Mouse (Mus musculus): ENCODE results near the gene Trappc11. TPM values are rescaled to one million over a fixed set of nuclear protein-coding genes. Genes with fewer than 3 reads are reported as not detected.
"Not testable (repeated sequence)": the region's sequence is repeated elsewhere in the genome, so short reads cannot be mapped to it uniquely, and the experiment has no call there.

The Trappc11 gene
- polyA plus RNA-seq, 1 experiment from 2014 or later: 32.2 TPM

DNA sequence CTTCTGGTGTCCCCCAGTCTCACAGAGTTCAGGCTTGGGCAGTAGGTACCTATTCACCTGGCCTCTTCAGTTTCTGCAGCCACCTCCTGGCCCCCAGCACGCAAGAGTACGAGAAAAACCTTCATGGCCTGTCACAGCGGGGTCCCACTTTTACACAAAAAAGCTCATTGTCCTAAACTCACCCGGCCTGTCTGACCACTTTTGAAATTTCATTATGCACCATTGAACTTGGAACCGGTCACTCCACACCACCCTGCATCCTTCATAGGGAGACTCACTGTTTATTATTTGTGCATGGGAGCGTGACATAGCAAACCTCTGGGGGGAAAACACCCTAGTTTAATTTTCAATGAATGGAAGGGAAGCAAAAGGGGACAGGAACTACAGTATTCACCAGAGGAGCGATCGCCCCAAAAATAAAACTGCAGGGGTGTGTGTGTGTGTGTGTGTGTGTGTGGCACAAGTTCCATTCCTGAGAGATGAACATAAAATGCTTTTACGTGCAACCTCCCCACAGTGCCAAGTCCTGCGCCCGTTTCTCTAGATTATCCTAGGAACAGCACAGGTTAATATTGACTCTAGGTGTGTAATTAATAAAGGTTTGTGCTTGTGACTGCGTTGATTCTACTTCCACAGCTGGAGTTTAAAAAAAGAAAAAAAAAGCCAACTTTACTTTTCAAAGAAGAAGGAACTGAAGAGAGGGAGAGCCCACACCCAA, 50.8 kb downstream of the Trappc11 start:
- Histone ChIP-seq H3K4me1 (no peaks in the 10 kb centered on the region), H3K4me3 (no peak overlapping the region), H3K9ac (no peak overlapping the region), H3K4me2 (no peak overlapping the region), H3K9me3 (peaks cover 4% of the 10 kb centered on the region; the same call in 1 of the 2 replicates), H3K27ac (no peak overlapping the region), H3K36me3 (peaks cover 5% of the 10 kb centered on the region), H3K27me3 (no peaks in the 10 kb centered on the region)
- ATAC-seq (ENCODE audit: insufficient number of reproducible peaks, insufficient read depth, low FRiP score, low TSS enrichment, low read depth): no peak
- WGBS: 69% methylated on average over 12 of the region's 12 CpGs

DNA sequence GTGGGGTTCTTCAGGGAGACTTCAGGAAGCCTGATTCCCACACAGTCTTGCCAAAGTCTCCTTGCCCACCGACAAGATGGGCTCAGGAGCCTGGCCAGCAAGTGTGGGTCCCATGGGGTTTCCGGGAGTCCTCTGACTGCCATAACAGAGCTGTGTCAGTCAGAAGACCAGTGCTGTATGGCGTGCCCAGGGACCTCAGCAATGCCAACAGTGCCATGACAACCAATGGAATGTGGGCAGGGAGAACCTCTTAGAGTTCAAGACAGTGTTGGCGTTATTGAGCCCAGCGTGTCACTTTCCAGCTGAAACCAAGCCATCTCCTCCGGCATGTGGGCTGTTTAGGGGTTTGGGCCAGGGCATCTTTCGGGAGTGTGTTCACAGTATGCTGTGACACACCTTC, 53.2 kb downstream of the Trappc11 start:
- H3K9ac ChIP-seq: no peak overlapping the region
- H3K27ac ChIP-seq: no peak overlapping the region
- no peaks in the 10 kb centered on the region for H3K9me3 ChIP-seq
- no peaks in the 10 kb centered on the region for H3K4me1 ChIP-seq
- 90% methylated on average over 7 of the region's 7 CpGs for WGBS
- no peaks in the 10 kb centered on the region for H3K36me3 ChIP-seq
- H3K4me3 ChIP-seq: no peak overlapping the region
- ATAC-seq (ENCODE audit: insufficient number of reproducible peaks, insufficient read depth, low FRiP score, low TSS enrichment, low read depth): no peak
- H3K4me2 ChIP-seq: no peak overlapping the region
- H3K27me3 ChIP-seq: no peaks in the 10 kb centered on the region

DNA sequence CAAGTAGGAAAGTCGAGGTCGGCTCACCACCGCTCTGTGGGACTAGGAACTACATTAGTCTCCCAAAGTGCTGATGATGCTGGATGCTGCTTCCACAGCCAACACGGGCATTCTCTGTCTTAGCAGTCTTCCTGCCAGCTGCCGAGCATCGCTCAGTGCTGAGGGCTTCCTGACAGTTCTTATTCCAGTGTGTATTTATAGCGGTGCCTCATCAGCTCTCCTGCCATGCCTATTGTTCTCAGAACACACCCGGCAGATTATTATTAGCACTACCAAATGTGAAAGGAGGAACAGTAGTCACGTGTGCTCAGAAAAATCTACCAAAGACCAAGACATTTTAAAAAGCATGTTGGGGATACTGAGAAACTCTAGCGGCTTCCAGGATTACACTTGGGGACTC, 71.6 kb downstream of the Trappc11 start:
- H3K4me2 ChIP-seq: no peak overlapping the region
- no peaks in the 10 kb centered on the region for H3K4me1 ChIP-seq
- 82% methylated on average over 10 of the region's 10 CpGs for WGBS
- H3K4me3 ChIP-seq: no peak overlapping the region
- no peak overlapping the region for H3K9ac ChIP-seq
- no peaks in the 10 kb centered on the region for H3K27me3 ChIP-seq
- H3K36me3 ChIP-seq: no peaks in the 10 kb centered on the region
- no peak for ATAC-seq (ENCODE audit: insufficient number of reproducible peaks, insufficient read depth, low FRiP score, low TSS enrichment, low read depth)
- no peak overlapping the region for H3K27ac ChIP-seq
- H3K9me3 ChIP-seq: peaks cover 10% of the 10 kb centered on the region

DNA sequence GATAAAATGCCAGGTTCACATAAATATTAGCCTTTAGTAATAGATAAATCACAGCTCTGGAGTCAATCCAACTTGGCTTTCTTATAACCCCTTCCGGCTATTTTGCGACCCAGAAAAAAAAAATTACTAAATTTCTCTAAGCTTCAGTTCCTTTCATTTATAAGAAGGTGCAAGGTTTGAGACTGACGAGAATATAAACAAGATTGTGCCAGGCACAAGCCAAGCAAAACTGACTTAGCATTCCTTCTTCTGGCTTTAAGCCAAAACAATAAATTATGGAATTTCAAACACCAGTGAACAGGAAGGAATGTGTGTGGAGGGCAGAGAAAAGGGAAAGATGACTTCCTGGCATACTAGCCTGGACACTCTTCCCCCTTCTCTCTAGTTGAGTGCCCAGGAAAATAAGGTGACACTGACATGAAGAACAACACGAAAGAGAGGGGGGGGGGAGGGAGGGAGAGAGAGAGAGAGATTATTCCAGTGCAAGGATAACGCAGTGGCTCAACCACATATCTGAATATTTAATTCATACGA, 74.0 kb downstream of the Trappc11 start:
- no peak overlapping the region for H3K4me3 ChIP-seq
- no peak for ATAC-seq (ENCODE audit: insufficient number of reproducible peaks, insufficient read depth, low FRiP score, low TSS enrichment, low read depth)
- no peaks in the 10 kb centered on the region for H3K4me1 ChIP-seq
- 84% methylated on average over 6 of the region's 6 CpGs for WGBS
- peaks cover 10% of the 10 kb centered on the region for H3K9me3 ChIP-seq
- no peak overlapping the region for H3K4me2 ChIP-seq
- H3K36me3 ChIP-seq: no peaks in the 10 kb centered on the region
- H3K27ac ChIP-seq: no peak overlapping the region
- H3K9ac ChIP-seq: no peak overlapping the region
- no peaks in the 10 kb centered on the region for H3K27me3 ChIP-seq

DNA sequence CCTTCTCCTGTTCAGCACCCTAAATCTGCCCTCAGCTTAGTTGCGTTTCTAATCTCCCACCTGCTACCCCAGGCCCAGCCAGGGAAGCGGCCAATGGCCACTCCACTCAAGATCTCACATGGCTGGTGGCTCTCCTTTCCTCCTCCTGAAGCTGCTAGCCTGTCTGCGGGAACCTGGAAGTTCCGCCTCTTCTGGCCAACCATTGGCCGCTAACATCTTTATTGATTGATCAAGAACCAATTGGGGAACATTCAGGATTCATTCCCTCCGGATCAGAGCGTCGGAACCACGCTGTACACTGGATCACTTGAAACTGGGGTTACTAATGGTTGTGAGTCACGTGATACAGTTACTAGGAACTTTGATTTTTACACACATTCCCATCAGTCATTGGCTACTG, 74.7 kb downstream of the Trappc11 start:
- H3K36me3 ChIP-seq: no peaks in the 10 kb centered on the region
- 90% methylated on average over 10 of the region's 10 CpGs for WGBS
- H3K4me2 ChIP-seq: no peak overlapping the region
- ATAC-seq (ENCODE audit: insufficient number of reproducible peaks, insufficient read depth, low FRiP score, low TSS enrichment, low read depth): no peak
- no peak overlapping the region for H3K4me3 ChIP-seq
- peaks cover 10% of the 10 kb centered on the region for H3K9me3 ChIP-seq
- no peak overlapping the region for H3K9ac ChIP-seq
- no peak overlapping the region for H3K27ac ChIP-seq
- no peaks in the 10 kb centered on the region for H3K4me1 ChIP-seq
- H3K27me3 ChIP-seq: no peaks in the 10 kb centered on the region

DNA sequence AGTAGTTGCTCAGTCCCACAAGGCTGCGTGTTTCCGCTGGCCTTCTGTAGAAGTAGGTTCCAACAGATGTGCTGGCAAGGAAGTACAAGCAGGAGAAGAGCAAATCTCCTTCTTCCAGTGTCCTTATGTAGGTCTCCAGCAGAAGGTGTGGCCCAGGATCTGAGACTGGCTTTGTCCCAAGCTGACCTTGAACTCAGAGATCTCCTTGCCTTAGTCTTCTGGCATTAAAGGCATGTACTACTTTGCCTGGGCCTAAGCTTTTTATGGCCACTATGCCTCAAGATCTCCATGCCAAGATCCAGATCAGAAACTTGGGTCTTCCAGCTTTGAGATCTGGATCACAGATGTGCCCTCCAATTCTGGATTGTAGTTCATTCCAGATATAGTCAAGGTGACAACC, 84.1 kb downstream of the Trappc11 start:
- WGBS: 96% methylated on average over 2 of the region's 2 CpGs

DNA sequence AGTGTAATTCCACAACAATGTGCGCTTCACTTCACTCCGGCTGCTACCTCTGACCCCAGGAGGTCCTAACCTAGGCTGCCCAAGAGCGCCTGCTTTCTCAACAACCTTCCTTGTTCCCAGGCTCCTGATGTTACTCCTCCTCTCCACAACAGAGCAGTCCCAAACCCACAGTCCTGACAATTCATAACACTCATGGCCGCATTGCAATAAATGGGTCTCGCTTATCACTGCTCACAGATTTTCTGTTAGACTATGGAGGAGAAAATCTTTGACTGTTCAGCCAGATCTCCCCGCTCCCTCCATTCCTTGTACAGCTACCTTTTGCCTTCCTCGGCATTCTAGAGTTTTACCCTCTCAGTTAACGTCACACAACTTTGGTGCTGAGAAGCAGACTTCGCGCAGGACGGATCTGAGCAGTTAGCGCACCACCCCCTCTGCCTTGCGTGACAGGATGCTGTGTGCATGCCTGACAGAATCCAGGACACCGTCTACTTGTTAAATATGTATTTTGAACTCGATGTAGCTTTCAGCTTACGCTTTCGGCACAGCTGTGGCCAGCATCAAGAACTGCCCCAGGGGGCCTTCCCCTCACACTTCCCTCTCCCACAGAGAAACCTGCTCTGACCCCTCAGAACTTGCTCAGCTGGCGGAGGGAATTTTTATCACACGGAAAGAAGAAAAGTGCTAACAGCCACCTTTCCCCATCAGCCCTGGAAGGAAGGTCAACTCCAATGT, 86.8 kb downstream of the Trappc11 start, which contains the start of gene Stox2:
Gene Stox2 (minus strand): TSS at position 51 of the 735 bp plus-strand sequence.
- no peak within 1 kb of the TSS for H3K4me2 ChIP-seq
- ATAC-seq (ENCODE audit: insufficient number of reproducible peaks, insufficient read depth, low FRiP score, low TSS enrichment, low read depth): no peak

More for the DNA sequence above, 84.1 kb downstream of the Trappc11 start:
- not testable (repeated sequence) for H3K4me3 ChIP-seq; H3K4me2 ChIP-seq; H3K36me3 ChIP-seq; H3K4me1 ChIP-seq; H3K27me3 ChIP-seq; H3K27ac ChIP-seq; H3K9me3 ChIP-seq; ATAC-seq (ENCODE audit: insufficient number of reproducible peaks, insufficient read depth, low FRiP score, low TSS enrichment, low read depth); H3K9ac ChIP-seq

More for the DNA sequence above, 86.8 kb downstream of the Trappc11 start, which contains the start of gene Stox2:
- no peaks in the 10 kb centered on the region for H3K36me3 ChIP-seq
- H3K9me3 ChIP-seq: no peaks in the 10 kb centered on the region
- H3K9ac ChIP-seq: no peak within 1 kb of the TSS
- no peak within 1 kb of the TSS for H3K4me3 ChIP-seq
- H3K27ac ChIP-seq: no peak within 1 kb of the TSS
- 75% methylated on average over 19 of the region's 19 CpGs for WGBS
- no peaks in the 10 kb centered on the region for H3K4me1 ChIP-seq
- no peaks in the 10 kb centered on the region for H3K27me3 ChIP-seq

Other genes with a start within 250 kb of the Trappc11 start
- gene Stox2, start 87.1 kb downstream of the Trappc11 start, polyA plus RNA-seq (2015; fragmentation: Nextera tagmentation; extraction: Ambion mirVana): 22.3 and 22.4 TPM in 2 replicates
- 46.8 and 54.3 TPM in 2 replicates for gene Rwdd4a, start 194 bp upstream of the Trappc11 start, polyA plus RNA-seq (2015; fragmentation: Nextera tagmentation; extraction: Ambion mirVana)
- gene Ing2, start 142.1 kb upstream of the Trappc11 start, polyA plus RNA-seq (2015; fragmentation: Nextera tagmentation; extraction: Ambion mirVana): 12.3 and 14.9 TPM in 2 replicates
- 26.5 and 27.9 TPM in 2 replicates for gene Cdkn2aip, start 180.5 kb upstream of the Trappc11 start, polyA plus RNA-seq (2015; fragmentation: Nextera tagmentation; extraction: Ambion mirVana)

All from embryonic facial prominence, embryonic 13.5 days (tissue).